Mouse (Mus musculus): Measurements from ENCODE around the gene Capn15.

GRCm38 (mm10) chr17:25944366-25945163 lies 41.0 kb downstream of the Capn15 start, which contains the start of the genes Pigq and Nhlrc4:
- TF ChIP-seq POLR2A (IDR thresholded peaks at IDR 0.05; ENCODE audit: control insufficient read depth in 1 of 2, insufficient read depth in 1 of 2, low read depth in 1 of 2, low read length in 2 of 2, poor library complexity in 1 of 2) (no peak), CTCF (IDR thresholded peaks at IDR 0.05 in 2 of 3, conservative IDR thresholded peaks at IDR 0.05 in 1 of 3; ENCODE audit: control insufficient read depth in 1 of 3, insufficient read depth in 1 of 3, low read depth in 2 of 3, low read length in 3 of 3, poor library complexity in 1 of 3, severe bottlenecking in 1 of 3) (no peak)

Data from MEL (cell line).